Mouse (Mus musculus) hindbrain, embryonic 15.5 days (tissue): ENCODE results near the gene Sult6b1. TPM values are rescaled to one million over a fixed set of nuclear protein-coding genes. Genes with fewer than 3 reads are reported as not detected.

Experiments used
- ATAC-seq: fragments of 200-750 bp; cut with Nextera tagmentation; 2 replicates; pipeline ENCODE4 v1.8.0; 2017; ENCODE audit warnings: low read depth, moderate number of reproducible peaks, moderate TSS enrichment; ENCODE audit not compliant: low FRiP score
- H3K27ac ChIP-seq: fragments of 300-500 bp; sonication (generic); replicated peaks from 2 replicates; pipeline ENCODE4 v1.5.1; 2015; ENCODE audit warnings: mild to moderate bottlenecking, inconsistent platforms
- H3K27me3 ChIP-seq: fragments of 300-500 bp; sonication (generic); 2 replicates; pipeline ENCODE4 v1.6.1; 2015; ENCODE audit warnings: control low read depth, inconsistent platforms
- H3K36me3 ChIP-seq: fragments of 300-500 bp; sonication (generic); 2 replicates; pipeline ENCODE4 v1.6.1; 2015; ENCODE audit warnings: control low read depth, inconsistent platforms
- H3K4me1 ChIP-seq: fragments of 300-500 bp; sonication (generic); replicated peaks from 2 replicates; pipeline ENCODE4 v1.6.1; 2015; ENCODE audit warnings: control low read depth, inconsistent platforms
- H3K4me2 ChIP-seq: fragments of 300-500 bp; sonication (generic); 2 replicates; pipeline ENCODE4 v1.6.1; 2015; ENCODE audit warnings: moderate library complexity, mild to moderate bottlenecking, inconsistent platforms
- H3K4me3 ChIP-seq: fragments of 300-500 bp; sonication (generic); 2 replicates; pipeline ENCODE4 v1.5.1; 2015; ENCODE audit warnings: mild to moderate bottlenecking, inconsistent platforms
- H3K9ac ChIP-seq: fragments of 300-500 bp; sonication (generic); 2 replicates; pipeline ENCODE4 v1.6.1; 2015; ENCODE audit warnings: inconsistent platforms
- H3K9me3 ChIP-seq: fragments of 300-500 bp; sonication (generic); 2 replicates; pipeline ENCODE4 v1.6.1; 2016; ENCODE audit warnings: control low read depth, inconsistent platforms
- WGBS: fragments of 180-500 bp; shearing (Covaris S2); methylation state at CpG from one replicate; pipeline ENCODE4 v1.1.7; 2015; 5-methylcytosine and 5-hydroxymethylcytosine counted together
- polyA plus RNA-seq: library from polyadenylated mRNA; unstranded; fragments of >200 nt; fragmentation: Nextera tagmentation; extraction: Ambion mirVana; gene quantifications from 2 replicates; pipeline ENCODE4 v1.2.1, GENCODE M21; 2015

The Sult6b1 gene
- polyA plus RNA-seq, 1 experiment from 2014 or later = 0.27 TPM

GRCm38 (mm10) chr17:78915772-78916171, 9.0 kb upstream of the Sult6b1 start:
- peak overlapping the region; percentile 90 for H3K4me2 ChIP-seq
- 49% methylated on average over 6 of the region's 6 CpGs for WGBS
- peaks cover 17% of the 10 kb centered on the region for H3K36me3 ChIP-seq
- peak overlapping the region; percentile 75 for H3K4me3 ChIP-seq
- no peaks in the 10 kb centered on the region for H3K27me3 ChIP-seq
- H3K27ac ChIP-seq = peak overlapping the region; percentile 88
- H3K4me1 ChIP-seq = peaks cover 16% of the 10 kb centered on the region
- ATAC-seq = no peak; the same call in 1 of the 2 replicates
- H3K9ac ChIP-seq = peak overlapping the region; percentile 70
- H3K9me3 ChIP-seq = no peaks in the 10 kb centered on the region

- H3K4me3 ChIP-seq = no peak overlapping the region
- H3K27me3 ChIP-seq = no peaks in the 10 kb centered on the region
- ATAC-seq = no peak
- H3K4me1 ChIP-seq = peaks cover 16% of the 10 kb centered on the region
- 65% methylated on average over 3 of the region's 3 CpGs for WGBS
- no peak overlapping the region for H3K27ac ChIP-seq
- H3K9ac ChIP-seq = no peak overlapping the region
- H3K9me3 ChIP-seq = no peaks in the 10 kb centered on the region
- H3K4me2 ChIP-seq = no peak overlapping the region
- H3K36me3 ChIP-seq = 0 out of 2 replicates have a peak, but pooled peaks cover 3% of the 10 kb centered on the region
Observed at GRCm38 (mm10) chr17:78913921-78914320, 7.1 kb upstream of the Sult6b1 start.

GRCm38 (mm10) chr17:78912861-78913281, 6.1 kb upstream of the Sult6b1 start:
- 35% methylated on average over 6 of the region's 6 CpGs for WGBS
- Histone ChIP-seq H3K9me3 (no peaks in the 10 kb centered on the region), H3K4me3 (peak overlapping the region; percentile 42), H3K4me2 (peak overlapping the region; percentile 55), H3K27me3 (no peaks in the 10 kb centered on the region), H3K9ac (peak overlapping the region; percentile 34), H3K36me3 (no peaks in the 10 kb centered on the region), H3K4me1 (peaks cover 16% of the 10 kb centered on the region), H3K27ac (peak overlapping the region; percentile 72)
- peak; percentile 65 for ATAC-seq

- 78% methylated on average over 2 of the region's 2 CpGs for WGBS
- no peak overlapping the region for H3K4me2 ChIP-seq
- no peaks in the 10 kb centered on the region for H3K9me3 ChIP-seq
- ATAC-seq = no peak
- H3K27me3 ChIP-seq = no peaks in the 10 kb centered on the region
- no peaks in the 10 kb centered on the region for H3K36me3 ChIP-seq
- no peak overlapping the region for H3K9ac ChIP-seq
- H3K4me3 ChIP-seq = no peak overlapping the region
- H3K4me1 ChIP-seq = no peaks in the 10 kb centered on the region
- H3K27ac ChIP-seq = no peak overlapping the region
Observed at GRCm38 (mm10) chr17:78909374-78909773, 2.6 kb upstream of the Sult6b1 start.

- Histone ChIP-seq H3K36me3 (no peaks in the 10 kb centered on the region), H3K4me1 (no peaks in the 10 kb centered on the region), H3K9me3 (no peaks in the 10 kb centered on the region), H3K9ac (no peak overlapping the region), H3K27ac (no peak overlapping the region), H3K4me3 (no peak overlapping the region), H3K27me3 (no peaks in the 10 kb centered on the region), H3K4me2 (no peak overlapping the region)
- WGBS = 87% methylated on average over 2 of the region's 2 CpGs
- no peak for ATAC-seq
Observed at GRCm38 (mm10) chr17:78903158-78903557, 3.6 kb downstream of the Sult6b1 start.

- no peak overlapping the region for H3K9ac ChIP-seq
- no peaks in the 10 kb centered on the region for H3K4me1 ChIP-seq
- H3K27ac ChIP-seq = no peak overlapping the region
- 41% methylated on average over 8 of the region's 8 CpGs for WGBS
- H3K27me3 ChIP-seq = no peaks in the 10 kb centered on the region
- no peaks in the 10 kb centered on the region for H3K9me3 ChIP-seq
- H3K4me2 ChIP-seq = peak overlapping the region; percentile 28
- no peaks in the 10 kb centered on the region for H3K36me3 ChIP-seq
- no peak overlapping the region for H3K4me3 ChIP-seq
- ATAC-seq = no peak
Observed at GRCm38 (mm10) chr17:78895394-78895793, 11.4 kb downstream of the Sult6b1 start.

GRCm38 (mm10) chr17:78894991-78895390, 11.8 kb downstream of the Sult6b1 start:
- no peaks in the 10 kb centered on the region for H3K36me3 ChIP-seq
- no peak overlapping the region for H3K9ac ChIP-seq
- 85% methylated on average over 7 of the region's 7 CpGs for WGBS
- no peak overlapping the region for H3K27ac ChIP-seq
- no peak for ATAC-seq
- no peak overlapping the region for H3K4me2 ChIP-seq
- H3K9me3 ChIP-seq = no peaks in the 10 kb centered on the region
- H3K4me1 ChIP-seq = no peaks in the 10 kb centered on the region
- H3K27me3 ChIP-seq = no peaks in the 10 kb centered on the region
- no peak overlapping the region for H3K4me3 ChIP-seq

- no peaks in the 10 kb centered on the region for H3K9me3 ChIP-seq
- ATAC-seq = no peak
- no peak overlapping the region for H3K4me3 ChIP-seq
- 86% methylated on average over 9 of the region's 9 CpGs for WGBS
- no peak overlapping the region for H3K27ac ChIP-seq
- no peaks in the 10 kb centered on the region for H3K27me3 ChIP-seq
- no peak overlapping the region for H3K9ac ChIP-seq
- H3K4me1 ChIP-seq = no peaks in the 10 kb centered on the region
- H3K4me2 ChIP-seq = no peak overlapping the region
- no peaks in the 10 kb centered on the region for H3K36me3 ChIP-seq
Observed at GRCm38 (mm10) chr17:78891020-78891419, 15.8 kb downstream of the Sult6b1 start.

GRCm38 (mm10) chr17:78889184-78889583, 17.6 kb downstream of the Sult6b1 start:
- H3K9me3 ChIP-seq = no peaks in the 10 kb centered on the region
- no peaks in the 10 kb centered on the region for H3K36me3 ChIP-seq
- H3K4me2 ChIP-seq = no peak overlapping the region
- WGBS = 51% methylated on average over 3 of the region's 3 CpGs
- no peak overlapping the region for H3K9ac ChIP-seq
- ATAC-seq = peak; percentile 78; the same call in 1 of the 2 replicates
- no peaks in the 10 kb centered on the region for H3K4me1 ChIP-seq
- H3K27ac ChIP-seq = no peak overlapping the region
- no peaks in the 10 kb centered on the region for H3K27me3 ChIP-seq
- H3K4me3 ChIP-seq = no peak overlapping the region

- Histone ChIP-seq H3K4me3 (no peak overlapping the region), H3K9me3 (no peaks in the 10 kb centered on the region), H3K9ac (no peak overlapping the region), H3K4me1 (no peaks in the 10 kb centered on the region), H3K4me2 (no peak overlapping the region), H3K27ac (no peak overlapping the region), H3K27me3 (no peaks in the 10 kb centered on the region), H3K36me3 (no peaks in the 10 kb centered on the region)
- WGBS = 80% methylated on average over 4 of the region's 4 CpGs
- ATAC-seq = no peak
Observed at GRCm38 (mm10) chr17:78888554-78888953, 18.2 kb downstream of the Sult6b1 start.

- H3K27me3 ChIP-seq = no peaks in the 10 kb centered on the region
- 83% methylated on average over 5 of the region's 5 CpGs for WGBS
- H3K4me2 ChIP-seq = no peak overlapping the region
- H3K4me1 ChIP-seq = peaks cover 16% of the 10 kb centered on the region; the same call in 1 of the 2 replicates
- no peak overlapping the region for H3K27ac ChIP-seq
- H3K36me3 ChIP-seq = no peaks in the 10 kb centered on the region
- H3K9me3 ChIP-seq = no peaks in the 10 kb centered on the region
- no peak overlapping the region for H3K4me3 ChIP-seq
- no peak for ATAC-seq
- H3K9ac ChIP-seq = no peak overlapping the region
Observed at GRCm38 (mm10) chr17:78885286-78886065, 21.3 kb downstream of the Sult6b1 start.

- Histone ChIP-seq H3K27me3 (no peaks in the 10 kb centered on the region), H3K36me3 (no peaks in the 10 kb centered on the region), H3K27ac (no peak overlapping the region), H3K9ac (no peak overlapping the region), H3K4me1 (peaks cover 16% of the 10 kb centered on the region; the same call in 1 of the 2 replicates), H3K4me3 (no peak overlapping the region), H3K4me2 (no peak overlapping the region), H3K9me3 (no peaks in the 10 kb centered on the region)
- WGBS = 87% methylated on average over 4 of the region's 4 CpGs
- no peak for ATAC-seq
Observed at GRCm38 (mm10) chr17:78883291-78883690, 23.5 kb downstream of the Sult6b1 start.
